Mouse (Mus musculus) liver (tissue): Measurements from ENCODE around the gene Wdr4.

Experiments used
- DNase-seq: peaks from one replicate; pipeline ENCODE4 v3.0.0-alpha.2; 2020; ENCODE audit warnings: mixed read lengths

Wdr4 gene

GRCm38 (mm10) chr17:31491355-31491754 is 28.4 kb downstream of the Wdr4 start:
- DNase-seq = no peak

- DNase-seq = no peak
These were observed 32.2 kb downstream of the Wdr4 start for GRCm38 (mm10) chr17:31487433-31488060.

- no peak for DNase-seq
These were observed 33.1 kb downstream of the Wdr4 start for GRCm38 (mm10) chr17:31486616-31487198.

- DNase-seq = no peak
These were observed 40.5 kb downstream of the Wdr4 start for GRCm38 (mm10) chr17:31479108-31479844.

- DNase-seq = no peak
These were observed 41.2 kb downstream of the Wdr4 start for GRCm38 (mm10) chr17:31478606-31479005.

GRCm38 (mm10) chr17:31474388-31474787 is 45.4 kb downstream of the Wdr4 start:
- no peak for DNase-seq

GRCm38 (mm10) chr17:31470766-31471418 is 48.9 kb downstream of the Wdr4 start:
- DNase-seq = no peak

GRCm38 (mm10) chr17:31468496-31468895 is 51.3 kb downstream of the Wdr4 start:
- DNase-seq = no peak

- no peak for DNase-seq
These were observed 52.9 kb downstream of the Wdr4 start for GRCm38 (mm10) chr17:31466854-31467253.

- DNase-seq = no peak
These were observed 57.3 kb downstream of the Wdr4 start for GRCm38 (mm10) chr17:31462506-31462905.

- no peak for DNase-seq
These were observed 59.4 kb downstream of the Wdr4 start for GRCm38 (mm10) chr17:31460416-31460815.

GRCm38 (mm10) chr17:31456723-31457567 is 62.8 kb downstream of the Wdr4 start:
- no peak for DNase-seq

- no peak for DNase-seq
These were observed 65.7 kb downstream of the Wdr4 start for GRCm38 (mm10) chr17:31454056-31454455.

- DNase-seq = no peak
These were observed 66.3 kb downstream of the Wdr4 start for GRCm38 (mm10) chr17:31453476-31453875.

- no peak for DNase-seq
These were observed 67.0 kb downstream of the Wdr4 start for GRCm38 (mm10) chr17:31452816-31453215.

- DNase-seq = no peak
These were observed 68.5 kb downstream of the Wdr4 start for GRCm38 (mm10) chr17:31451179-31451708.

GRCm38 (mm10) chr17:31450206-31450605 is 69.6 kb downstream of the Wdr4 start:
- DNase-seq = no peak

- no peak for DNase-seq
These were observed 71.3 kb downstream of the Wdr4 start for GRCm38 (mm10) chr17:31448519-31448918.

- DNase-seq = no peak
These were observed 72.0 kb downstream of the Wdr4 start for GRCm38 (mm10) chr17:31447766-31448165.

GRCm38 (mm10) chr17:31445061-31445731 is 74.6 kb downstream of the Wdr4 start:
- DNase-seq = no peak
